Mouse (Mus musculus): ENCODE data around the gene Fam19a2.

- TF ChIP-seq HCFC1 (IDR thresholded peaks at IDR 0.05; ENCODE audit: borderline replicate concordance, insufficient read depth, low read length) (no peak), CHD2 (IDR thresholded peaks at IDR 0.05; ENCODE audit: low read depth, low read length) (no peak)
Measured at GRCm38 (mm10) chr10:123229420-123229819, 34.4 kb upstream of the Fam19a2 start.

All from ES-E14 (cell line).